Mouse (Mus musculus): ENCODE results near the gene Pkhd1.

Gene Pkhd1

DNA sequence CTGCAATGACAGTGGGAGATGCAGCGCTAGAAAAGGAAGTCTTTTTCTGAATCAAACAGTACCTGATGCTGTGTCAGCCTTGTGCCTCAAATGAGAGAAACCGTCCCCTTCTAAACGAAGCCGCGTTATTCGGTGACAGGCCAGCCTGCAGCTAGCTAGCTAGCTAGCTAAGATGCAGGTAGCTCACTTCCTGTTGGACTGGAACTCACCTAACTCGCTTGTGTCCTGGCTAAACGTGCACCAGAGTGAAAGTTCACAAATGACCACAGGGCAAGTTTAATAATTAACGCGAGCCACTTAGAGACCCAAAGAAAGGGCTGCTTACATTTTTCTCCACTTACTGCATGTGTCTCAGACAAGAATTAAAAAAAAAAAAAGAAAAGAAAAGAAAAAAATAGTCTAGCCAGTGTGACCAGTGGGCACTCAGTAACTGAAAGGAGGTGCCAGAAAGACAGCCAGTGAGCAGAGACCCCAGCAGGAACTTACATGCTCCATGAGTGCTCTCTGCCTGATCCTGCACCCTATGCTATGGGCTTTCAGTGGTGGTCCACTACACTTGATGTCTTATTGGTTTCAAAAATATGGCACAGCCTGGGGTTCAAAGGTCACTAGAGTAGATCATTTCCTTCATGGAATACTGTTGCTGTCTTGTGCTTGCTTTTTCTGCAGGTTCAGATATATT lies at the start of gene Pkhd1:
Gene Pkhd1, minus strand, starts transcription at position 216 of the 682 bp plus-strand sequence.
- CTCF ChIA-PET: no interaction called here

GRCm38 (mm10) chr1:20667567-20667966 lies 49.7 kb upstream of the Pkhd1 start:
- CTCF ChIA-PET: no interaction called here

- CTCF ChIA-PET: no interaction called here
Observed at GRCm38 (mm10) chr1:20666233-20666632, 48.4 kb upstream of the Pkhd1 start.

- CTCF ChIA-PET: no interaction called here
Observed at GRCm38 (mm10) chr1:20655085-20655484, 37.2 kb upstream of the Pkhd1 start.

DNA sequence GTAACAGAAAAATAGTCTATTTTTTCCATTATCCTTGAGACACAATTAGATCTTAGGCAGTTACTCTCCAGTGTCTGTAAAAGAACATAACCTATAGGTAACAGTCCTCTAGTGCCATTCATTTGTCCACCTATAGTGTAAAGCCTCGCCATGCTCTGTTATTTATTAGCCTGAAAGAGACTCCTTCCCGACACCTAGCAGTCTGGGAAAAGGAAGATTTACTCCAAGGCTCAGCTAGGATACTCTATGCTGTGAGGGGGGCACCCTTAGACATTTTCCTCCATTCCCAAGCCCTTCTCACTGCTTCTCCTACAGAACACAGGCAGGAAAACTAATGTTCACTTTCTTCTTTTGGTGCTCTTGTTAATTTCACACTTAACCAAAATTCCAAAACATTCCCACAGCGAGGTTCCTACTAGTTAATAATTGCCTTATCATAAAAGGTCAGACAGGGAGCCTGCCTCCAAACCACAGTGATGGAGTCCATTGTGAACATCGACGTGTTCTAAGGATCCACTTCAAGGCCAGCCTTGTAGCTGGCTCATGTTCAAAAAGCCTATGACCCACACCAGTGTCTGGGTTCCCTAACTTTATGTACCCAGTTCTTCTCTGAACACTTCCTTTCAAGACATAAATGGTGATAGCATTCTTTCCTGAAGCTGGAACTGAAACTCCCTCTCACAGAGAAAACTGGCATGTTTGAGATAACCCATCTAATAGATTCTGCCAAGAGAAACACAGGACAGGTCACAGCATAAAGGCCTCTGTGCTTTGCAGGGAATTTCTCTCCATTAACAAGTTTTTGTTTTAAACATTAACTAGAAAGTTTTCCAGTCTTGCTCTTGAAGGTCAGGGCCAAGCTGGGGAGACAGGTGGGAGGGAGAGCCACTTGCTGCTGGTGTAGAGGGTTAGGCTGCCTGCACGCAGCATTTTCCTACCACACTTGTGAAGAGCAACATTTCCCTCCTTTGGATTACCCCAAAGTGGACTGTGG lies 35.9 kb upstream of the Pkhd1 start:
- CTCF ChIA-PET: no interaction called here

GRCm38 (mm10) chr1:20634856-20635255 lies 17.0 kb upstream of the Pkhd1 start:
- CTCF ChIA-PET: no interaction called here

GRCm38 (mm10) chr1:20633276-20633869 lies 15.5 kb upstream of the Pkhd1 start:
- CTCF ChIA-PET: no interaction called here

DNA sequence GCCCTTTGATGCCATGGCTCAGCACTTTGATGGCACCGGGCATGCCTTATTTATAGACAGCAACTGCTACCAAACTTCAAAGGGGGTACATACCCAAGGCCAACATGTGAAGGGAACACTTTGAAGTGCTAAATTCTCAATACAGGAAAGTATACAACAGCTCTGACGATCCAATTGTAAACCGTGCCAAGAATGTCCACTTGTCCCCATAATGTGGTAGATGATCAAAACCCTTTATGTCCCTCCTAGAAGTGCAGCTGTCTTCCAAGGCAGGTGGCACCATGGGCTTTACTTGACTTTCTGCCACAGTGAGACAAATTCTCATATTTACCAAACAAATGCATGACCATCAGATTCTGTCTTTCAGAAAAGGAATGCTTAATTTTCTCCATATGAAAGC lies 6.7 kb upstream of the Pkhd1 start:
- CTCF ChIA-PET: no interaction called here

DNA sequence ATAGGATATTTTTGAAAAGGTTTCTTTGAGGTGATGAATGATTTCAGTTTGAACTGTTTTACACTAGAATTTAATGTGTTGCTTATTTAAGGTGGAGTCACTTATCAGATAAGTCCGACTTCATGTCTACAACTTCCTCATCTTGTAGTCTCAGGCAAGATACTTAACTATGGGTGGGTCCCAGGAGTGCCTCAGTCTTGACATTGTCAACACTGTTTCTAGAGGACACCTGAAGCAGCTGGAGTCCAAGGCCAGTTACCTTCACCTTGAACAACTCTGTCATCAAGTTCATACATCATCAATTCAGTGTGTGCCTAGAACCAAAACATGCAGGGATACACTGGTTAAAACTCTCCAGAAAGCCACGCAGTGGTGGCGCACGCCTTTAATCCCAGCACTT lies 5.5 kb upstream of the Pkhd1 start:
- CTCF ChIA-PET: no interaction called here

- CTCF ChIA-PET: no interaction called here
Observed at GRCm38 (mm10) chr1:20620611-20621010, 2.7 kb upstream of the Pkhd1 start.

DNA sequence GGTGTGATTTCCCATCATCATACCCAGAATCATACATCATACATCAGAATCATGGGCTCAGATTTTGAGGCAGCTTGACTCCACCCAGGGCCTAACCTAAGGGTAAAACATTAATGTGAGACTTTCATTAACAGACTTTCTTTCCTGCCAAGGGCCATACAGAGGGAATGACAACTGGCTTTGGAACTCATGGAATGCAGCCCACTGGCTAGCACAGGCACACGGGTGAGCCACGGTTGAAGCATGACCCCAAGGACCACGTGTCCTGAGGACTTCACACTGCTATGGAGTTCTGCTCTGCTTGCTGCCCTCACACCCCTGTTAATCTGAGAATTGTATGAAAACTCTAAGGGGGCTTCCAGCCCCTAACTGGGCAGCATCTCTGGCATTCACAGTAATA lies 1.5 kb upstream of the Pkhd1 start:
- CTCF ChIA-PET: no interaction called here

DNA sequence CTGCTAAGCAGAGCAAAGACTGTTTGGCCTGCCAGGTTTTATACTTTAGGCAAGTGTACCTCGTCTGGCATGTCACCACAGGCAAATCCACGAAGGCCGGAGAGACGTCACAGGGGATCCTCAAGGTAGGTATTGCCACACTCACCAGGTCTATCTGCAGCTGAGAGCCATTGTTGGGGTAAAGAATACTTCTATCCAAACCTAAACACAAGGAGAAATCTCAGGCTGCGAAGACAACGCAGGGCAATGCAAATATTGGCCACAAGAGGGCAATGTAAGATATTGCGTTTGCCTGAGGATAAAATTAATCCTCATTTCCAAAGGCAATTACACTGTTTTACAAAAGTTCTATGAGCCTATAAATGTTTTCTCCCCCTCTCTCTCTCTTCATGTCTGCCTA lies 5.2 kb downstream of the Pkhd1 start:
- CTCF ChIA-PET: no interaction called here

- CTCF ChIA-PET: no interaction called here
Observed at GRCm38 (mm10) chr1:20605489-20605888, 12.4 kb downstream of the Pkhd1 start.

DNA sequence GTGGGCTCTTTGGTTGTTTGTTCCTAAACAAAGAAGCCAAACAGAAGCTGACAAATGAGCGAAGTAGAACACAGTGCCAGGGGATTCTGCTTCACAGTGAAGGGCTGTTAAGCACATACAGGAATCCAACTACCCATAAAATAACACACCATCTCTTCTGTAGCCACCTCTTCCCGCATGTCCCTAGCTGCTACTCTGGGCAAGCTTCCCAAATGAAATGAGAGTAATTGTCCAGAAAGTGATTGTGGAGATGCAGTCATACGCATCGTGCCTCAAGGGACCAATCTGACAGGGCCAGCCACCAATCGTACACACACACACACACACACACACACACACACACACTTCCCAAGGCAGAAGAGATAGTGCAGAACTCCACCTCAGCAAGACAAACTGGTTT lies 27.4 kb downstream of the Pkhd1 start:
- CTCF ChIA-PET: interaction anchor here (0.6 kb wide), 1 partner anchor 1989 kb away, joined by 5 read pairs; no protein-coding TSS in a partner anchor

DNA sequence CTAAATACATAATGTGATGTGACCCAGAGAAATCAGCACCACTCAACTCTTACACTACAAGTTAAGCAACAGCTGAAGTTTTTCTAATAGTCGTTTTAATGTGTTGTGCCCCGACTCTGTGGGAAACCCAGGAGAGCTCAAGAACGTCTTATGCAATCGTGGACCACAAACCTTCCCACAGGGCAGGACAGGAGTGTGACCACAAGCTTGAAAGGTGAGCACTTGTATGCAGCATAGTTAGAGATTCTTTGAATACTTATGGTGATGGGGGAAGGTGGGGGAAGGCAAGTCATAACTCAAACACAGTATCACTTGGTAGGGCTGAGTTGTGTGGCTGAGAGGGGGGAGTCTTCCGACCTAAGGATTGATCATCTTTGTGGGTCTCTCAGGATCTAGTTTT lies 46.4 kb downstream of the Pkhd1 start:
- CTCF ChIA-PET: interaction anchor here (0.6 to 0.7 kb wide), 2 partner anchors 118 to 487 kb away, joined by 11 to 12 read pairs; no protein-coding TSS in a partner anchor

DNA sequence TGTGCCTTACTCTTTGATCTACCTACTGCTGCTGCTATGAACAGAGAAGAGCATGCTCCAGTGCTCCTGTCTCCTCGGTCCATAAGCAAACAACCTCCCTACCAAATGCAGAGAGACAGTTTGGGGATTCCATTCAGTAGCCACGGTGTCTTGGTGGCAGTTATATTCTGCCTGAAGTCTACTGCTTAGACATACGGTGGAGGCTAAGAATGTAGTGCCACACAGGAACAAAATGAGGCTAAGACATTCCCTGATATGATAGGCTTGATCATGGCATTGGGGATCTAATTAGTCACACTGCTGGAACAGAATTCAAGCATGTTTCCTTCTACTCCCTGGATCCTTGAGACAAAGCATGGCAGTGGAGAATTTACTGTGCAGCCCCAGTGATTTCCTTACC lies 48.4 kb downstream of the Pkhd1 start:
- CTCF ChIA-PET: no interaction called here

DNA sequence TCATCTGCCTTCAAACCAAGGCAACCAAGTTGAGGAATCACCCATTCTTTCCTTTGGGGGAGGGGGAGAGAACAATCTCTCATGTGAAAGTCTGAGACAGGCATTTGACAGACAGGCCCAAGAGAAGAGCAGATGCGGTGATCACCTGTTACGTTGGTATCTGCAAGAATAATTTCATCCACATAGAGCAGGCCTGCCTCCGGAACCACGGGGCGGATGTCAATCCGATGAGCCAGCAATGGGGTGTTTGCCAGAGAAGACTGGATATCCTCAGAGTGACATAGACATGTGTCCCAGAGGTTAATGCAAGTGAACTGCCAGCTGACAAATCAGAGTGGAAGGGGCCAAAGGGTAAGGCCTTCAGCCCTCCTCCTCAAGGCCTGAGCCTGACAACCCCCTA lies 59.4 kb downstream of the Pkhd1 start:
- CTCF ChIA-PET: no interaction called here

DNA sequence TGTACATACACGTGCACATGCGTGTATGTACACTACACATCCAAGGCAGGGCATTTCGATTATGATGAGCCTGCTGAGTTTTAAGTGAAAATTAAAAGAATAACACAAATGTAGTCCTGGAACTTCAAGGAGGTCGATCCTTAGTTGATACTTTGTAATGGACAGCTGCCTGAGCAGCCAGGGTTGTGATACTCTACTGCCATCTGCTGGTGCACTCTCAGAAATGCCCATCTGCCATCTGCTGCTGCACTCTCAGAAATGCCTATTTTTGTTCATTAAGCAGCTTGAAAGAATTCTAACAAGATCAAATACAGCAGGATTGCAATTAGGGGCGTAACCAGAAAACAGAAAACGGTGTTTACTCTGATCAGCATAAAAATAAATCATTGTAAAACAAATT lies 63.5 kb downstream of the Pkhd1 start:
- CTCF ChIA-PET: no interaction called here

DNA sequence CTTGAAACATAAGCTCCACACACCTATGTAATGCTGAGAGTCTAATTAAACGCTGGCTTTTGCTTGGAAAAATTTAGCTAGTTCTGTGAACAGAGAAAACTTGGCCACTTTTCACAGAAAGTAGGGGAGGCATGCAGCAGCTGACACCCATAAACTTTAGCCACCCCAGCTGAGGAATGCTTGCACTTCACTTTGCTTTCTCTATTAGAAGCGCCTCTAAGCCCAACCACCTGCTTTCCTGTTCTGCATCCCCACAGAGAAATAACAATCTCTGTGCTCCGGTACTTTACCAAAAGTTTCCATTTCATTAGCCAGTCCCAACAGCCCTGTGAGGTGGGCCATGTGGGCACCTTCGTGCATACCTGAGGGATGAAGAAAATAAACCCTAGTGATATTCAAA lies 66.5 kb downstream of the Pkhd1 start:
- CTCF ChIA-PET: no interaction called here

DNA sequence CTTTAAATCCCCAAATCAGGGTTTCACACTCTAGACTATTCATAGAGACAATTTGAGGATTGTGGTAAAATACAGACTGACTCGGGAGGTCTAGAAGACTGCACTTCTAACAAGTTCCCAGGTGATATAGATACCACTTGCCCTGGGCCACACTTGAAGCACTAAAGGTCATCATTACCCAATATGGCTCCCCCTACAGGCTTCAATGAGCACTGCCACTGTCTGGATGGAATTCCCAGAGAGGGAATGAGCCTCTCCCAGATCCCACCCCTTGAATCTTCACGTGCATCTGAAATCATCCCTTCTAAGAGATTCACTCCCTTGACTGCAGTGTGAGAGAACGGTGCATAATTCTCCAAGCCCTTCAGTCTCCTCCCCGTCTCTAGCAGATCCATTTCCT lies 73.3 kb downstream of the Pkhd1 start:
- CTCF ChIA-PET: no interaction called here

- CTCF ChIA-PET: interaction anchor here (0.7 kb wide), 1 partner anchor 10 kb away, joined by 11 read pairs; no protein-coding TSS in a partner anchor
Observed at GRCm38 (mm10) chr1:20513364-20514084, 104.3 kb downstream of the Pkhd1 start.

DNA sequence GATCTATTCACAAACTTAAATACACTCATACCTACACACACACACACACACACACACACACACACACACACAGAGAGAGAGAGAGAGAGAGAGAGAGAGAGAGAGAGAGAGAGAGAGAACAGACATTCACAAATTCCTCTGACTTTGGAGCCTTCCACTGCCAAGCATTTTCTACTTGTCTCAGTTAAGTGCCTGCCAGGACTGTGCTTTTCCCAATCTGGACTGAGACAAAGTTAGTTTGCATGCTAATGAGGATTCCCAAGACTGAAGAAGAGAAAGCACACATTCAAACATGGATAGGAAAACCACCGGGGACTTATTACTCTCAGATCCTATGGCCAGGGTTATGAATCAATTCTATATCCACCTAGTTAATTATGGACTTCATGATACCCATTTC lies 118.9 kb downstream of the Pkhd1 start:
- CTCF ChIA-PET: no interaction called here

Data from spleen, embryonic (tissue).